Mouse (Mus musculus): Measurements from ENCODE around the gene Cyp21a1. TPM values are rescaled to one million over a fixed set of nuclear protein-coding genes. Genes with fewer than 3 reads are reported as not detected.
"Not testable (repeated sequence)": the region's sequence is repeated elsewhere in the genome, so short reads cannot be mapped to it uniquely, and the experiment has no call there.

Cyp21a1 gene
- total RNA-seq, 2 experiments from 2014 or later, result not detected

DNA sequence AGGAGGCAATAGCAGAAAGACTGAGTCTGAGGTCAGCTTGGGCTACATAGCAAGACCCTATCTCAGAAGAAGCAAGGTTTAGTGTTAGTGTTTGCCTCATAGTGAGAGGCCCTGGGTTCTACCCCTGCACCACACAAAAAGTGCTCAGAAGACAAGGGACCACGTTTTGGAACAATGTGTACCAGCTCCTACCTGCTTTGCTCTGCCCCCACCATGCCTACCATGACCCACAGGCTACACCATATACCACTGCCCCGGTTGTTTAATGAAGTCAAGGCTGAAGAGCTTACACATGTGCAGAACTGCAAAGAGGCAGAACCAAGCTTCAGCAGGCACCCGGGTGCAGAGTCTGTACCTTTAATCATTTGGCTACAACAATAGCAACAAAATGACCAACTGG lies 2.8 kb upstream of the Cyp21a1 start:
- ATAC-seq (ENCODE audit: poor library complexity, severe bottlenecking), result no peak

DNA sequence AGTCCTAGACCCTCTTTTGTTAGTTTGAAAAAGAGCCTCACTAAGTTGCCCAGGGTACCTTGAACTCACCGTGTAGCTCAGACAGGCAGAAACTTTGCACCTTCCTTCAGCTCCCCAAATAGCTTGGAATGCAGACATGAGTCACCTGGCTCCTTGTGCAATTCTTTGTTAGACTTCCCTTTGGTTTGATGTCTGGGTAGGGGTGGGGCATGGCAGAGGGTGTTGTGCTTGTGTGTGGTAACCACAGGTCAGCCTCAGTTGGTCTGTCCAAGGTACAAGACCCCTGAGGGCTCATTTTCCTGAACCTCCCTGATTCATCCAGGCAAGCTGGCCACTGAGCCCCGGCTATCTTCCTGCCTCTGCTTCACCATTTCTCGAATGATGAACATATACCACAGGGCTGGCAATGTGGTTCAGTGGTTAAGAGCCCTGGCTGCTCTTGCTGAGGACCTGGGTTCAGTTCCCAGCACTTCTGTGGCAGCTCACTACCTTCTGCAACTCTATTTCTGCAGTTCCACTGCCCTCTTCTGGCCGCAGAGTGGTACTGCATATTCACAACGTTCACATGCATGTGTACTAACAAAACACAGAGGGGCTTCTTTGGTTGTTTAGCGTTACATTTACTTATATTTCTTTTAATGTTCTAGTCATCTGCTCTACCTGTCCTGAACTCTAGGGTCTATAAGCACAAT lies 656 bp upstream of the Cyp21a1 start:
- ATAC-seq (ENCODE audit: poor library complexity, severe bottlenecking), result no peak

DNA sequence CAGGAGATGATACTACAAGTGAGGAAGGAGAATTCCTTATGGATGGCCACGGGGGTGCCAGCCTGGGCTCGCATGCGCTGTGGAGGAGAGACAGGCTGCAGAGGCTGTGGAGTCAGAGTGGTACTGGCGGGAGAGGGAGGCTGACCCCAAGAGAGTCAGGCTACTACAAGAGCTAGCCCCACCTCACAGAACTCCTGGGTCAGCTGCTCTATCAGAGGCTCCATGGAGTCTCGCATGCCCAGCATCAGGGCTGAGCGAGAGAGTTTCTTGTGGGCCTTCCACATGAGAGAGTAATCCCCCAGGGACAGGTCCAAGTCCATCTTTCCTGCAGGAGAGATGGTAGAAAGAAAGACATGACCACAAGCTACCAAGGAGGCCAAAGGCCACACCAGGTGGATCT lies 994 bp downstream of the Cyp21a1 start:
- not testable (repeated sequence) for ATAC-seq (ENCODE audit: poor library complexity, severe bottlenecking)

DNA sequence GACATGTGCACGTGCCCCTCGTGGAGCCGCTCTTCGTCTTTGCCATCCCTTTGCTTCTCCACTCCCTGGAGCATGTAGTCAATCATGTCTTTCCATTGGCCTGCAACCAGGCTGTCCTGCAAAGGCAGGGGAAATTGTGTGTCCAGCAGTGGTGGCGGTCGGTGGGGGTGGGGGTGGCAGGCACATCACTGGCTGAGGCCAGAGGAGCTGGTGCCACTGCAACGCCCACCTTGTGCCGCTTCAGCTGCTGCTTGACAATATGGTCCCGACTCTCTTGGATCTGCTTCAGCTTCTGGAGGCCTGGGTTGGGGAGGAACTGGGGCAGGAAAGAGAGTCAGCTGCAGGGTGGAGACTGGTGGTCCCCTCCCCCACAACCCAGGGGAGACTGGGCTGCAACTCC lies 1.6 kb downstream of the Cyp21a1 start:
- ATAC-seq (ENCODE audit: poor library complexity, severe bottlenecking), result not testable (repeated sequence)

DNA sequence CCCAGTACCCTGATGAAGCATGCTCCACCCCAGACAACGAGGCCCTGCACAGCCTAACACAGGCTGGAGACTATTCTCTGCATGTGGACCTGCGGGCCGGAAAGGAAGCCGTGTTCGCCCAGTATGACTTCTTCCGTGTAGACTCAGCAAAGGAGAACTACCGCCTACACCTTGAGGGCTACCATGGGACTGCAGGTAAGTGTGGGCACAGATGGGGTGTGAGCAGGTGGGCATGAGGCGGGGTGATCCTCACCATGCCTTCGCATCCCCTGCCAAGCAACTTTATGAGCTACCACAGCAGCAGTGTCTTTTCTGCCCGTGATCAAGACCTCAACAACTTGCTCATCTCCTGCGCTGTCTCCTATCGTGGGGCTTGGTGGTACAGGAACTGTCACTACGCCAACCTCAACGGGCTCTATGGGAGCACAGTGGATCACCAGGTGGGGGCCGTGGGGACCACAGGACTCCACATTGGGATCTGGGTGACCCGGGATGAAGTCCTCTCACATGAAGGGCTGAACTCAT lies 3.5 kb downstream of the Cyp21a1 start:
- not testable (repeated sequence) for ATAC-seq (ENCODE audit: poor library complexity, severe bottlenecking)

DNA sequence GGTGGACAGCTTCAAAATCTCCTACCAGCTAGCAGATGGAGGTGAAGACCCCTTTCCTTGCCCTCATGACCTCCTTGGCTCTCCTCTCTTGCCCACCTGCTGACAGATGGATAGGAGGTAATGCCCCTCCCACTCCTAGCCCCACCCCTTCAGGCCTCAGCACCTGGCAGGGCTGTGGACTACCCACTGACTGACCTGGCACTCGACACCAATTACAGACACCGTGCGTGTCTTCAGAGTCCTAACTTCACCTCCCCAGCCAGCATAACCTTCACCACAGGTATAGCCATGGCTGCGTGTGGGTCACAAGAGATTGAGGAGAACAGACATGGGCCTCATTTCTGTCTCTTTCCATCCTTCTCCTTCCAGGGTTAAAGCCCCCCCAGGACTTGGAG lies 4.8 kb downstream of the Cyp21a1 start:
- no peak for ATAC-seq (ENCODE audit: poor library complexity, severe bottlenecking)

DNA sequence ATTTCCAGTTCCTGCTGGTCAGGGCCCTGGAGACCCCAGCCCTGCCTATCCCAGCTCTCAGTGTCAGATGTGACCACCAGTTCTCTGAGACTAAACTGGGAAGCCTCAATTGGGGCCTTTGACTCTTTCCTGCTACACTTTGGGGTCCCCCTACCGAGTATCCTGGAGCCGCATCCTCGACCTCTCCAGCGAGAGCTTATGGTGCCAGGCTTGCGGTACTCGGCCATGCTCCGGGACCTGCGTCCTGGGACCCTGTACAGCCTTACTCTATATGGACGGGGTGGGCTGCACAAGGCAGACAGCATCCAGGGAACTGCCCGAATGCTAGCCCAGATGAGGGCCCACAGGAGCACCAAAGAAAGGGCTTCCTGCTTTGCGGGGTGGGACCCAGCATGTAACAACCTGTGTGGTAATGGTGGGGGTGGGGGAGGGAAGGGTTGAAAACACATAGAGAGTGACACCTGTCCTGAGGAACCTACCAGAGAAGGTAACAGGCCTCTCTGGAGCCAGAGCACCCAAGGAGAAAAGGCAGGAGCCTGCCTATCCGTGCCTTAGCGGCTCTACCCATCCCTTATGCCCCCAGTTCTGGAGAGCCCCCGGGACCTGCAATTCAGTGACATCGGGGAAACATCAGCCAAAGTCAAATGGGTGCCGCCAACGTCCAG lies 5.4 kb downstream of the Cyp21a1 start:
- no peak for ATAC-seq (ENCODE audit: poor library complexity, severe bottlenecking)

DNA sequence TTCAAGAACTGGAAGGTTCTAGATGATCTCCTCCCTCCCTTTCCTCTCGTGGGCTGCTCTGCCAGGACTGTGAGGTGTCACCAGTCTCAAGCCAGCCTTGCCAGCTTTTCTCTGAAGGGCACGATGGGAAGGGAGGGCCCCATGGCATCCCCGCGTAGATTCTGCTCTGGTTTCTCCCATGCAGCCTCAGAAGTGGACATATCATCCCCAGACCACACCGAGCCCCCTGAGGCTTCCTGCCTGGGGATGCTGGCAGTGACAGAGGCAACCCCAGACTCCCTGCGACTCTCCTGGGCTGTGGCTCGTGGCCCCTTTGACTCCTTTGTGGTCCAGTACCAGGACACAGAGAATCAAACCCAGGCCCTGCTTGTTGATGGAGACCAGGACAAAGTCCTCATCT lies 6.3 kb downstream of the Cyp21a1 start:
- ATAC-seq (ENCODE audit: poor library complexity, severe bottlenecking), result not testable (repeated sequence)

DNA sequence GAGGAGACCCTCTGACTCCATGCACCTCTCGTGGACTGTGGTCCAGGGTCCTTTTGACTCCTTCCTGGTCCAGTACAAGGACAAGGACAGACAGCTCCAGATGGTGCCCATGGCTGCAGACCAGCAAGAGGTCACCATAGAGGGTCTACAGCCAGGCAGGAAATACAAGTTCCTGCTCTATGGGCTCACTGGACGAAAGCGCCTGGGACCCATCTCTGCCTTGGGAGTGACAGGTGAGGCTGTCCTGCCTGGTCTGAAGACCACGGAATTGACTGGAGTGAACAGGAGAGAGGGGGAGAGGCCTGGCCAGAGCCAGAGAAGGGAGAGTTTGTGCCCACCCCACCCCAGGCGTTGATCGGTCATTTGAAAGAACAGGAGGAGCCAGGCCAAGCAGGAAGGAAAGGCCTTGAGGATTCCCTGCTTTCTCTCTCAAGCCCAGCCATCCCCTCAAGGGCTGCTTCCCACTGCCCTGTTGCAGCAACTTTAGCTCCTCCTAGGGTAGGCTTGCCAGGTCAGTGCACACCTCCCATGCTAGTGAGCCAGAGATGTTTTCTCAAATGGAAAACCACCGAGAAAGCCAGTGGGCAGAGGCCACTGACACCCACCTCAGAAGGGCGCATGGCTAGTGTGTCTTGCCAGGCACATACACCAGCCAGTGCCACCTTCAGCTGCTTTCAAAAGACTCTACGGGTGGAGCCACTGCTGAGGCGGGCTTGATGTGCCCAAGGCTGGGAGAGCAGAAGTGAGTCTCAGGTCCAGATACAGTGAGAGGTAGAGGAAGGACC lies 7.0 kb downstream of the Cyp21a1 start:
- ATAC-seq (ENCODE audit: poor library complexity, severe bottlenecking), result not testable (repeated sequence)

DNA sequence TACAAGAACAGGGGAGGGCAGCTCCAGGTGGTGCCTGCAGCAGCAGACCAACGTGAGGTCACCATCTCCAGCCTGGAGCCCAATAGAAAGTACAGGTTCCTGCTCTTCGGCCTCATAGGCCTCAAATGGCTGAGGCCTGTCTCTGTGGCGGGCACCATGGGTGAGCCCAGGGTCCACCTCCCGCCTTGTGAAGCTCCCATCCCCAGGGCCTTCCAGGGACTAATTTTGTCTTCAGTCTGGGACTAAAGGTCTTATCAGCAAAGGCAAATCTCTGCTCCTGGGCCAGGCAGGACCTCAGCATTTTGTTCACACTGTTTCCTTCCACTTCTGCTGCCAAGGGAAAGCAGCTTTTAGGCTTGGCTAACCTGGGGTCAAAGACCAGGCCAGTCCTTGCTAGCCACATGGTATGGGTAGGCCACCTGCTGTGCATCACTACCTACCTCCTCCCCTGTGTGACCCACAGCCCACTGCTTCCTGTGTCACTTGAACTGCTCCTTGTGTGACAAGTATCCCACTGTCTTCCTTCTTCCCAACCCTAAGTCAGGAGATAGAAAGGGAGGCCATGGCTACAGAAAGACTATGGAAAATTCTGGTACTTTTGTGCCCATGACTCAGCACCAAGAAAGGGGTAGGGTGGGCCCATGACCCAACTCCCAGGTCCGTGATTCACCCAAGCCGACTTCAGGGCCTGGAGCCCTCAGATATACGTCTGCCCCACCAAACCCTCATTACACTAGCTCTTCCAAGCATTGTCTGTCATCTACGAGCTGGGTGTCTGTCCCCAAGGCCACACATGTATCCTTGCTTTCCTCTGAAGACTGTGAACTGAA lies 7.8 kb downstream of the Cyp21a1 start:
- no peak for ATAC-seq (ENCODE audit: poor library complexity, severe bottlenecking)

DNA sequence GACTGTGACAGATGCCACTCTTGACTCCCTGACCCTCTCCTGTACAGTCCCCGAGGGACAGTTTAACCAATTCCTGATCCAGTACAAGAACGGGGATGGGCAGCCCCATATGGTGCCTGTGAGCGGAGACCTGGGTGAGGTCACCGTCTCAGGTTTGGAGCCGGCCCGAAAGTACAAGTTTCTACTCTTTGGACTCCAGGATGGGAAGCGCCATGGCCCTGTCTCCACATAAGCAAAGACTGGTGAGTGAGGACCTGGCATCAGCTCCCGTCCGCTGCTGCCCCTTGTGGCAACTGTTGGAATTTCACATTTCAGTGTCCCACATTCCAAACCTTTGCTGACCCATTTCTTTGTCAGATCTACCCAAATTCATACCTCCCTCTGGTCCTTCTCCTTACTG lies 8.7 kb downstream of the Cyp21a1 start:
- peak; percentile 43; the same call in 1 of the 2 replicates for ATAC-seq (ENCODE audit: poor library complexity, severe bottlenecking)

DNA sequence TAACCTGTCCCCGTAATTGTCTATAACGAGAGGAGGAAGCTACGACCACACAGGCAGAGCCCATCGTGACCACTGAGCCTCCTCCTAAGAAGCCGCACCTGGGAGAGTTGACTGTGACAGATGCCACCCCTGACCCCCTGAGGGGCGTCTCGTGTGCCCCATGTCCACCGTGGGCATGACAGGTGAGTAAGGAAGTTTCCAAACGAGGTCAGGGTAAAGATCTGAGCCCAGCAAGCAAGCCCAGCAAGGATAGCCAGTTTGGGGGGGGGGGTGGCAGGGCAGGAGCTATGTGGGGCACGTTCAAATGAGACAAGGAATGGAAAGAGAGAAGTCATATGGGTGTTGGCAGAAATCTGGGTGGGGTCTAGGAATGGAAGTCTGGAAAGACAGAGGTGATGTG lies 9.3 kb downstream of the Cyp21a1 start:
- ATAC-seq (ENCODE audit: poor library complexity, severe bottlenecking), result no peak

DNA sequence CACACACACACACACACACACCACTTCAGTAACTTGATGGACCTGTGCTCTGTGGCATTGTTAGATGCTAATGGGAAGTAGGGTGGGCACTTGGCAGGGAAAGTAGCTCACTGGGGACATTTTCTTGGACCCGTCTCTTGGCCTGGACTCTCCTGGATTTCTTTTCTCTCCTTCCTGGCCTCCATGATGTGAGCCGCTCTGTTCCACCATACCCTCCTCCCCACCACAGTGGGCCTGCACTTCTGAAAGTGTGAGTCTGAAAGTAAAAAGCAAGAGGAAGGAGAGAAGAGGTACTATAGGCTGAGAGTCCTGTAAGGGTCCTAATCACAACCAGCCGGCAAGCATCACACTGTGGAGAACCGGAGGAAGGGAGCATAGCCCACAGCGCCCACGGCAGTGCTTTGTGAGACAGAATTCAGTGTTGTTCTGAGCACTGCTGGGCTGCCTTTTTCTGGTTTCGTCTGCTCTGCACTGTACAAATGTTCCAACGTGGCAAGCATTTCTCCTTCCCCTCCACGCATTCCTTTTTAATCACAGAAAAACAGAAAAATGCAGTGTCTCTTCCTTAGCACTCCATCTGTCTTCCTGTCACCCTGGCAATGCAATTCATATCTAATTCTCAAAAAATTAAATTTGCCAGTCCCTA lies 26.6 kb downstream of the Cyp21a1 start:
- no peak for ATAC-seq (ENCODE audit: poor library complexity, severe bottlenecking)

DNA sequence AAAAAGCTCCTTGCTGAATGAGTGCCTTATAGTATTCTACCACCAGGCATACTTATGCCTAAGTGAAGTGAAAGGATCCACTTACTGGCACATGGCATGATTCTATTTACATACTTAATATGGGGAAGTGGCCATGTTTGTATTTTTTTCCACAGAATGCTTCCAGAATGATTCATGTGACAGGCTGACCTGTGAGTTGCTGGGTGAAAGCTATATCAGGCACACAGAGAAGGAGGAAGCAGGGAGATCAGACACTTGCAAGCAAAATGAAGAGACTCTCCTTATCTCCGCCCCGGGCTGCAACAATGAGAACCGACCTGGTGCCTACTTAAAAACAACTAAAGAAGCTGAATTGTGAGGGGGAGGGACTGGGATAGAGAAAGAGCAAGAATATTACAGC lies 42.9 kb downstream of the Cyp21a1 start:
- ATAC-seq (ENCODE audit: poor library complexity, severe bottlenecking), result no peak

Other genes with a start within 250 kb of the Cyp21a1 start
Only the 30 nearest of the 34 such genes appear.
- gene Gpsm3, start 214.8 kb downstream of the Cyp21a1 start, total RNA-seq (2015), result 243 and 248 TPM in 2 replicates
- gene Gpsm3, start 214.8 kb downstream of the Cyp21a1 start, total RNA-seq (2017), result 75.7 and 109 TPM in 2 replicates
- 18.3 and 26.6 TPM in 2 replicates for gene Pbx2, start 213.3 kb downstream of the Cyp21a1 start, total RNA-seq (2015)
- gene Pbx2, start 213.3 kb downstream of the Cyp21a1 start, total RNA-seq (2017), result 29.3 and 32.7 TPM in 2 replicates
- 1.8 and 4.8 TPM in 2 replicates for gene Ager, start 206.7 kb downstream of the Cyp21a1 start, total RNA-seq (2015)
- gene Ager, start 206.7 kb downstream of the Cyp21a1 start, total RNA-seq (2017), result 1.6 and 2.4 TPM in 2 replicates
- gene Rnf5, start 200.9 kb downstream of the Cyp21a1 start, total RNA-seq (2015), result 44.7 and 59.5 TPM in 2 replicates
- 8.9 and 11.9 TPM in 2 replicates for gene Rnf5, start 200.9 kb downstream of the Cyp21a1 start, total RNA-seq (2017)
- 29.0 and 36.5 TPM in 2 replicates for gene Agpat1, start 200.3 kb downstream of the Cyp21a1 start, total RNA-seq (2015)
- 24.2 and 24.5 TPM in 2 replicates for gene Agpat1, start 200.3 kb downstream of the Cyp21a1 start, total RNA-seq (2017)
- 0.82 and 0.91 TPM in 2 replicates for gene Egfl8, start 188.6 kb downstream of the Cyp21a1 start, total RNA-seq (2015)
- 0.57 and 5.0 TPM in 2 replicates for gene Egfl8, start 188.6 kb downstream of the Cyp21a1 start, total RNA-seq (2017)
- 37.0 and 41.4 TPM in 2 replicates for gene Ppt2, start 176.1 kb downstream of the Cyp21a1 start, total RNA-seq (2015)
- 25.6 and 26.8 TPM in 2 replicates for gene Ppt2, start 176.1 kb downstream of the Cyp21a1 start, total RNA-seq (2017)
- gene Prrt1, start 175.0 kb downstream of the Cyp21a1 start, total RNA-seq (2015), result 0.22 and 0.73 TPM in 2 replicates
- 0.22 TPM in 1 of 2 replicates, not detected in the other for gene Prrt1, start 175.0 kb downstream of the Cyp21a1 start, total RNA-seq (2017)
- gene Fkbpl, start 159.8 kb downstream of the Cyp21a1 start, total RNA-seq (2015), result 4.0 and 4.2 TPM in 2 replicates
- 40.5 and 41.6 TPM in 2 replicates for gene Fkbpl, start 159.8 kb downstream of the Cyp21a1 start, total RNA-seq (2017)
- 31.9 and 32.4 TPM in 2 replicates for gene Atf6b, start 157.4 kb downstream of the Cyp21a1 start, total RNA-seq (2015)
- gene Atf6b, start 157.4 kb downstream of the Cyp21a1 start, total RNA-seq (2017), result 25.4 and 32.2 TPM in 2 replicates
- gene Tnxb, start 134.0 kb downstream of the Cyp21a1 start, total RNA-seq (2015), result 0.02 and 0.04 TPM in 2 replicates
- under 0.01 and 0.08 TPM in 2 replicates for gene Tnxb, start 134.0 kb downstream of the Cyp21a1 start, total RNA-seq (2017)
- 0.52 and 1.7 TPM in 2 replicates for gene C4b, start 60.7 kb downstream of the Cyp21a1 start, total RNA-seq (2015)
- 0.37 TPM in 1 of 2 replicates, not detected in the other for gene C4b, start 60.7 kb downstream of the Cyp21a1 start, total RNA-seq (2017)
- gene Stk19, start 32.4 kb upstream of the Cyp21a1 start, total RNA-seq (2015), result 17.5 and 21.8 TPM in 2 replicates
- gene Stk19, start 32.4 kb upstream of the Cyp21a1 start, total RNA-seq (2017), result 24.7 and 33.7 TPM in 2 replicates
- 22.4 and 28.5 TPM in 2 replicates for gene Dxo, start 32.5 kb upstream of the Cyp21a1 start, total RNA-seq (2015)
- 17.7 and 24.6 TPM in 2 replicates for gene Dxo, start 32.5 kb upstream of the Cyp21a1 start, total RNA-seq (2017)
- gene Skiv2l, start 45.6 kb upstream of the Cyp21a1 start, total RNA-seq (2015), result 13.3 and 17.1 TPM in 2 replicates
- gene Skiv2l, start 45.6 kb upstream of the Cyp21a1 start, total RNA-seq (2017), result 34.8 and 43.5 TPM in 2 replicates
- gene Nelfe, start 45.8 kb upstream of the Cyp21a1 start, total RNA-seq (2015), result 35.4 and 45.1 TPM in 2 replicates
- gene Nelfe, start 45.8 kb upstream of the Cyp21a1 start, total RNA-seq (2017), result 25.1 and 26.2 TPM in 2 replicates
- gene Cfb, start 58.0 kb upstream of the Cyp21a1 start, total RNA-seq (2015), result 2.3 and 7.1 TPM in 2 replicates
- gene Cfb, start 58.0 kb upstream of the Cyp21a1 start, total RNA-seq (2017), result 1.7 and 3.4 TPM in 2 replicates
- 0.78 and 1.1 TPM in 2 replicates for gene Zbtb12, start 74.9 kb upstream of the Cyp21a1 start, total RNA-seq (2015)
- 0.98 and 1.0 TPM in 2 replicates for gene Zbtb12, start 74.9 kb upstream of the Cyp21a1 start, total RNA-seq (2017)
- gene Gm20547, start 77.5 kb upstream of the Cyp21a1 start, total RNA-seq (2015), result not detected in 2 replicates
- 0.41 TPM in 1 of 2 replicates, not detected in the other for gene Gm20547, start 77.5 kb upstream of the Cyp21a1 start, total RNA-seq (2017)
- 1.0 and 1.3 TPM in 2 replicates for gene C2, start 93.7 kb upstream of the Cyp21a1 start, total RNA-seq (2015)
- 0.22 TPM in 1 of 2 replicates, not detected in the other for gene C2, start 93.7 kb upstream of the Cyp21a1 start, total RNA-seq (2017)
- gene Ehmt2, start 93.9 kb upstream of the Cyp21a1 start, total RNA-seq (2015), result 66.5 and 68.9 TPM in 2 replicates
- 75.4 and 75.7 TPM in 2 replicates for gene Ehmt2, start 93.9 kb upstream of the Cyp21a1 start, total RNA-seq (2017)
- gene Slc44a4, start 109.9 kb upstream of the Cyp21a1 start, total RNA-seq (2015), result 0.33 TPM in 1 of 2 replicates, not detected in the other
- 0.12 TPM in 1 of 2 replicates, not detected in the other for gene Slc44a4, start 109.9 kb upstream of the Cyp21a1 start, total RNA-seq (2017)
- gene Neu1, start 126.7 kb upstream of the Cyp21a1 start, total RNA-seq (2015), result 18.1 and 22.9 TPM in 2 replicates
- 23.4 and 23.7 TPM in 2 replicates for gene Neu1, start 126.7 kb upstream of the Cyp21a1 start, total RNA-seq (2017)
- gene Hspa1b, start 154.7 kb upstream of the Cyp21a1 start, total RNA-seq (2015), result 14.9 and 22.6 TPM in 2 replicates
- gene Hspa1b, start 154.7 kb upstream of the Cyp21a1 start, total RNA-seq (2017), result 23.0 and 30.6 TPM in 2 replicates
- gene Gm20481, start 165.4 kb upstream of the Cyp21a1 start, total RNA-seq (2015), result not detected in 2 replicates
- not detected in 2 replicates for gene Gm20481, start 165.4 kb upstream of the Cyp21a1 start, total RNA-seq (2017)
- gene Hspa1a, start 167.6 kb upstream of the Cyp21a1 start, total RNA-seq (2015), result 10.8 and 12.4 TPM in 2 replicates
- 29.2 and 32.0 TPM in 2 replicates for gene Hspa1a, start 167.6 kb upstream of the Cyp21a1 start, total RNA-seq (2017)
- not detected in 2 replicates for gene Hspa1l, start 168.1 kb upstream of the Cyp21a1 start, total RNA-seq (2015)
- 0.22 TPM in 1 of 2 replicates, not detected in the other for gene Hspa1l, start 168.1 kb upstream of the Cyp21a1 start, total RNA-seq (2017)
- gene Lsm2, start 177.3 kb upstream of the Cyp21a1 start, total RNA-seq (2015), result 85.8 and 141 TPM in 2 replicates
- gene Lsm2, start 177.3 kb upstream of the Cyp21a1 start, total RNA-seq (2017), result 13.2 and 31.2 TPM in 2 replicates
- gene Vars, start 196.4 kb upstream of the Cyp21a1 start, total RNA-seq (2015), result 42.2 and 61.8 TPM in 2 replicates
- gene Vars, start 196.4 kb upstream of the Cyp21a1 start, total RNA-seq (2017), result 110 and 165 TPM in 2 replicates
- gene Vwa7, start 212.0 kb upstream of the Cyp21a1 start, total RNA-seq (2015), result 0.07 TPM in 1 of 2 replicates, not detected in the other
- gene Vwa7, start 212.0 kb upstream of the Cyp21a1 start, total RNA-seq (2017), result 0.11 TPM in 1 of 2 replicates, not detected in the other

All from megakaryocyte, adult 5-6 weeks (primary cell).